Mouse (Mus musculus) erythroblast, embryonic 14.5 days (primary cell): ENCODE data around the gene Il9r. TPM values are rescaled to one million over a fixed set of nuclear protein-coding genes. Genes with fewer than 3 reads are reported as not detected.

Experiments used
- H3K27me3 ChIP-seq: 2 replicates; pipeline ENCODE4 v1.6.1; 2012; ENCODE audit warnings: inconsistent platforms; ENCODE audit not compliant: control insufficient read depth
- H3K36me3 ChIP-seq: 2 replicates; pipeline ENCODE4 v1.6.1; 2012; ENCODE audit warnings: mild to moderate bottlenecking, inconsistent platforms; ENCODE audit not compliant: control insufficient read depth
- H3K4me1 ChIP-seq: 2 replicates; pipeline ENCODE4 v1.6.1; 2012; ENCODE audit warnings: inconsistent platforms; ENCODE audit not compliant: control insufficient read depth
- H3K4me3 ChIP-seq: replicated peaks from 2 replicates; pipeline ENCODE3; 2012; ENCODE audit warnings: moderate library complexity, mild to moderate bottlenecking, inconsistent platforms
- H3K9me3 ChIP-seq: 2 replicates; pipeline ENCODE4 v1.6.1; 2012; ENCODE audit warnings: low read length, inconsistent platforms, mixed read lengths; ENCODE audit not compliant: control insufficient read depth
- GATA1 ChIP-seq: IDR thresholded peaks from 2 replicates; pipeline ENCODE4 v1.6.1; 2012; ENCODE audit warnings: low read length, inconsistent platforms, mixed read lengths
- TAL1 ChIP-seq: IDR thresholded peaks from 3 replicates; pipeline ENCODE4 v1.6.1; 2012; ENCODE audit warnings: low read length, inconsistent platforms, mixed read lengths
- polyA plus RNA-seq: library from polyadenylated mRNA; stranded (reverse); fragments of >175 nt; gene quantifications from 2 replicates; pipeline ENCODE4 v1.2.3, GENCODE M21; 2012

Il9r gene
- polyA plus RNA-seq, 1 experiment, result not detected

DNA sequence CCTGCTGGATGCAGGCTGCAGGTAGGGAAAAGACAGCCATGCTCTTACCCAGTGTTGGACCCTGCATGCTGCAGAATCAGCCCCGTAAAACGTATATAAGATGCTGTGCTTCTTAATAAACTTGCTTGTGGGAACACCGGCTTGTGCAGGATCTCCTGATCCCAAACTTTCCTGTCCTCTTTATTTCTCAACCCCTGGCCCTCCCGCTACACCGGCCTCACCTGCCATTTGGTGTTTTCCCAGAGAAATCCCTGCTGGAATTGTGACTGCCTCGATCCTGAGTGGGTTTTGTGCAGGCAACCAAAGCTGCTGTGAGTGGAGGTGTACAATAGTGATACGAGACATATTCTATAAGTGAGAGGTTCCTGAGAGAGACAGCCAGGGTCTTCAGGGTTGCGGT lies 15.6 kb downstream of the Il9r start:
- TF ChIP-seq TAL1, result no peak
- TF ChIP-seq GATA1, result no peak
- 0 out of 2 replicates have a peak, but pooled peaks cover 2% of the 10 kb centered on the region for H3K4me1 ChIP-seq
- no peaks in the 10 kb centered on the region for H3K36me3 ChIP-seq
- H3K9me3 ChIP-seq, result peaks cover 2% of the 10 kb centered on the region; the same call in 1 of the 2 replicates
- H3K4me3 ChIP-seq, result no peak overlapping the region
- peaks cover 7% of the 10 kb centered on the region for H3K27me3 ChIP-seq

DNA sequence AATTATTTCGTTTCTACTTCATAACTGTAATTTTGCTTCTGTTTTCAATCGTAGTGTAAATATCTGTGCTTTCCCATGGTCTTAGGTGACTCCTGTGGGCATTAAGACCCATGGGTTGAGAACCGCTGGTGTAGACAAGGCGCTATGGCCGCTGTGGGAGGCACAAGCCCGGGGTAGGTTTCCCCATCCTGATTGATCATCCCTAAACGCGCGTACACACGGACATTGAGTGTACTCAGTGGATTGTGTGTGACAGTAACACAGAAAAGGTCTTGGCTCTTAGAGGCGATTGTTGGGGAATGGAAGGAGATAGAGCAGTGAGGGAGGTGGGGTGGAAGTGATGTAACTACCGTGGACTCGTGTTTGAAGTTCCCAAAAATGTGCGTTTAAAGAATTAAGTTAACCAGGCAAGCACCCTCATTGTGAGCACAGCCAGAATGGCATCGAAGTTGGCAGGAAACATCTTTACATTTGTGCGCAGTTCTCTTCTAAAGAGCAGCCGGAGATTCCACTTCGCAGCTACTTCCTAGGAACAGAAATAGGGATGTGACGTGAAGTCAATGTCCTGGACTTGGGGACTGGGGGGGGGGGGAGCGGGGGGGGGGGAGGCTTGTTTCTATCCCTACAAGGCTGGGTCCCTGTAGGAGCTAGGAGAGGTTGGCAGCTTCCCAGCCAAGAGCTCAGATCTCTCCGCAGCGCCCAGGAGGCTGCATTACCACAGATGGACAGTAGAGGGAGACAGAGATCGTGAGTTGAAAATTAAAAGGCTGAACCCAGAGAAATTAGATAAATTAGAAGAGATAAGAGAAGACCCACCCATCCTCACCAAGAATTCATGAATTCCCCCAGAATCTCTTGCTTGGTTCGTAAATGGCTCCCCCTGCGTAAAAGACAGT lies 17.9 kb downstream of the Il9r start:
- H3K36me3 ChIP-seq, result no peaks in the 10 kb centered on the region
- H3K4me3 ChIP-seq, result no peak overlapping the region
- TF ChIP-seq GATA1 (no peak), TAL1 (no peak)
- peaks cover 10% of the 10 kb centered on the region for H3K27me3 ChIP-seq
- peaks cover 9% of the 10 kb centered on the region; the same call in 1 of the 2 replicates for H3K9me3 ChIP-seq
- 0 out of 2 replicates have a peak, but pooled peaks cover 2% of the 10 kb centered on the region for H3K4me1 ChIP-seq

DNA sequence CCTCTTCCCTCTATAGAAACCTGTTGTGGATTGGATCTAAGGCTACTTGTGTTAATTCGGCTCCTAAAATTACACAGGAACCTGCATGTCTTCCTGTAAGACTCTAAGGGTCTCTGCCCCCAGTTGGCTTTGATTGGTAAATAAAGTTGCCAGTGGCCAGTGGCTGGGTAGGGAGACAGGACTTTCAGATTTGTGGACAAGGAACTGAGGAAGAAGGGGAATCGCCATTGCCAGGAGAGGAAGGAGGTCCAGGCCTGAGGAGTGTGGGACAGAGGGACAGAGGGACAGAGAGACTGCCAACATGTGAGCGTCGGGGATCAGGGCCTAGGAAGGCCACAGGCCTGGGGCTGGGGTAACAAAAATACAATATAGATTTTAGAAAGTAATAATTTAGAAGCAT lies 18.8 kb downstream of the Il9r start:
- H3K36me3 ChIP-seq, result no peaks in the 10 kb centered on the region
- no peak overlapping the region for H3K4me3 ChIP-seq
- no peak for TF ChIP-seq TAL1

DNA sequence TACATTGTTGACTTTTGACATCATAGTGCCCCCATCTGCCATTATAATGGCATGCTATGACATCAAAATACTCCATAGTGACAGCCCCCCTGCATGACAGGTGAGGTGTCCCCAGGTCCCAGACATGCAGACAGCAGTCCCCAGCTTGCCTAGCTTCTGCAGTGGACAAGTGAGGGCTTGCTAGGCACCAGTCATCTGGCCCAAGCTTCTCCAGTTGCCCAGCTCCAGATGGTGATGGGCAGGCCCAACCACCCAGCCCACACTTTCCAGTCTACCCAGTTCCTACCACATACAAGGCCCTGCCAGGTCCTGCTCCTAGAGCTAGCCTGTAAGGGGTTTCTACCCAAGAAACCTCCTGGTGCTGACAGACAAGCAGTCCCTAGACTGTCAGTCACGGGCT lies 21.6 kb downstream of the Il9r start:
- Histone ChIP-seq H3K9me3 (peaks cover 8% of the 10 kb centered on the region; the same call in 1 of the 2 replicates), H3K4me3 (no peak overlapping the region), H3K27me3 (peaks cover 7% of the 10 kb centered on the region), H3K36me3 (no peaks in the 10 kb centered on the region), H3K4me1 (0 out of 2 replicates have a peak, but pooled peaks cover 2% of the 10 kb centered on the region)
- TF ChIP-seq GATA1, result no peak
- no peak for TF ChIP-seq TAL1

More for the DNA sequence above, 18.8 kb downstream of the Il9r start:
- H3K4me1 ChIP-seq, result 0 out of 2 replicates have a peak, but pooled peaks cover 2% of the 10 kb centered on the region
- peaks cover 10% of the 10 kb centered on the region for H3K27me3 ChIP-seq
- H3K9me3 ChIP-seq, result peaks cover 8% of the 10 kb centered on the region; the same call in 1 of the 2 replicates

DNA sequence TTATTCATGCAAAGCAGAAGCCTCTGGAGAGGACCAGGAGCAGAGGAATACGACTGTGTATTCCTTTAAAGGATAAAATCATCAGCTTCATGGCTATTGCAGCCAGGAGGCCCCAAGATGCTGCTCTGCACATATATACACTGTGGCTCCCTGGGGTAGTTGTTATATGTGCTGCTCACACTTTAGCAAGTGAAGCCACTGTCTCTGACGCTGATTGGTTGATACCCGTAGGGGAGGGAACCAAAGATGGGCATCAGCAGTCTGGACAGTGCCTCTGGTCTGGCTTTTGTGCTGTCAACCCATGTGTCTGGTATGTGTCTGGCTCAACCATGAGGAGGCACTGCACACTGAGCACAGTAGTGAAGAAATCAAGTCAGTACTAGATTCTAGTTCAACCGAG lies 33.4 kb downstream of the Il9r start:
- Histone ChIP-seq H3K4me3 (no peak overlapping the region), H3K9me3 (no peaks in the 10 kb centered on the region), H3K36me3 (no peaks in the 10 kb centered on the region), H3K27me3 (peaks cover 7% of the 10 kb centered on the region), H3K4me1 (peaks cover 7% of the 10 kb centered on the region)
- TF ChIP-seq GATA1, result no peak
- no peak for TF ChIP-seq TAL1

DNA sequence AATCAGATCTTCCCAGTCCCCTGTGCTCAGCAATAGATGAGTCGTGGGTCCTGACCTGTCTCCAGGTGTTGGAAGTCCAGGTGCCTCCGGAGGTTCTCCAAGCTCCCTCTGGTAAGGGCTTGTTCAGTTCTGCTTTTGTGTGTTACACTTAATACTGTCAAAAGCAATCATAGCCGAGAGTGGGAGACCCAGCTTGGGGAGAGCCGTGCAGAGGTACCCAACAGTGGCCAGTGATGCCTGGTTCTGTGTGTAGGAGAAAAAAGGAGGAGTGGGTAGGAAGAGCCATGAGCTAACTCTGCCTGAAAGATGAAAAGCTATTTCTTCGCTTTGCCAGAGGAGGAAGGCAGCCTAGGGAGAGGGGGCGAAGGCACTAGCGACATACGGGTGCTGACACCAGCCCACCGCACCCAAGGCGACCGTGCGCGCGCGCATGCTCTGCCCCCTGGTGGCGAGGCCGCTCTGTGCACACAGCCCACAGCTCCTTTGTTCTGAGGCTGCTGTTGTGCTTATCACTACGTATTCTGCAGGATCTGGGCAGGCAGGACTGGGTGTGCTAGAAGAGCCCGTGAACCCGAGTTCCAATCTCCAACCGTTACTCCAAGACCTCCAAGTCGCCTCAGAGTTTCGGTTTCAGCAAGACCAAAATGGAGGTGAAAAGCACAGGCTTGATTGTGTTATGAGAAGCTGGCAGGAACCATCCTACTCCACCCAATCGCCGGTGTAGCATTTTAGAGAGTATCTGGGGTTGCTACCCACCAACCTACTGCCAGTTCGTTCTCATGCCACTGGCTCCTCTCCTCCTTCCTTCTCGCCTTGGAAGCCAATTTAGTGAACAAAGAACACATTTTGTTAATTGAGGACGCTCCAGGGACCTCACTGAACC lies 37.9 kb downstream of the Il9r start:
- Histone ChIP-seq H3K4me1 (peaks cover 4% of the 10 kb centered on the region), H3K4me3 (no peak overlapping the region), H3K27me3 (peaks cover 23% of the 10 kb centered on the region), H3K36me3 (no peaks in the 10 kb centered on the region), H3K9me3 (no peaks in the 10 kb centered on the region)
- no peak for TF ChIP-seq TAL1
- TF ChIP-seq GATA1, result no peak

DNA sequence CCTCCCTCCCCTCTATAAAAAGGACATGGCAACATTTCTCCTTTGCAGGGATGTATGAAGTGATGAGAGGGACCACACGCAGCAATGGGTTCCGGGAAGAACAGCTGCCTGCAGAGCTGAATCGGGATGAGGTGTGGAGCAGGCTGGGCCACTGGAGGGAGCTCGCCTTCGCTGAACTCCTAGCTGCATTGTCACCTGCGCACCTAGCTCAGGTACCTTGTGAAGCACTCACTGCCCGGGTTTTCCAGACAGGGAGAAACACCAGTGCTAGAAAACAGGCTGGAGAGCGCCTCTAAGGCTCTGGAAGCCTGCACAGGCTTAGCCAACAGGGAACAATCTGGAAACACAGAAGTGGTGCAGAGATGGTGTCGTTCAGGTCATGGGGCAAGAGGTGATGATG lies 38.6 kb downstream of the Il9r start:
- H3K4me1 ChIP-seq, result peaks cover 4% of the 10 kb centered on the region
- peaks cover 23% of the 10 kb centered on the region for H3K27me3 ChIP-seq
- no peaks in the 10 kb centered on the region for H3K9me3 ChIP-seq
- no peak overlapping the region for H3K4me3 ChIP-seq
- TF ChIP-seq TAL1 (no peak), GATA1 (no peak)
- no peaks in the 10 kb centered on the region for H3K36me3 ChIP-seq

DNA sequence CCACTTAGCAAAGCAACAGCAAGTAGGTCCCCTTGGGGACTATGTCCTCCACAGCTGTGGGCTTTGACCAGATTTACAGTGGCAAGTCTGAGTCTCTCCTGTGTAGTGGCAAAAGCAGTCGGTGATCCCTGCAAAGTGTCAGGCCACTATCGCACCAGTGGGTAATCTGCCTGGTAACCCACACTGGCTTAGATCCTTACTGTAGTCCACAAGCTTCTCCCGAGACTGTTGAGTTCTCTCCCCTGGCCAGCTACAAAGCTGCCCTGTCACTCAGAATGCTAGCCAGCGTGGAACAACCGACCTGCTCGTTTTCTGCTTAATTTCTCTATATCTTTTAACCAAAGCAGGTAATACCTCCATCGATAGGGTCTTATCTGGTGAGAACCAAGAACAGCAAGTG lies 39.7 kb downstream of the Il9r start:
- H3K27me3 ChIP-seq, result peaks cover 23% of the 10 kb centered on the region
- peaks cover 4% of the 10 kb centered on the region for H3K4me1 ChIP-seq
- TF ChIP-seq GATA1, result no peak
- TF ChIP-seq TAL1, result no peak
- no peak overlapping the region for H3K4me3 ChIP-seq
- no peaks in the 10 kb centered on the region for H3K9me3 ChIP-seq
- H3K36me3 ChIP-seq, result no peaks in the 10 kb centered on the region

DNA sequence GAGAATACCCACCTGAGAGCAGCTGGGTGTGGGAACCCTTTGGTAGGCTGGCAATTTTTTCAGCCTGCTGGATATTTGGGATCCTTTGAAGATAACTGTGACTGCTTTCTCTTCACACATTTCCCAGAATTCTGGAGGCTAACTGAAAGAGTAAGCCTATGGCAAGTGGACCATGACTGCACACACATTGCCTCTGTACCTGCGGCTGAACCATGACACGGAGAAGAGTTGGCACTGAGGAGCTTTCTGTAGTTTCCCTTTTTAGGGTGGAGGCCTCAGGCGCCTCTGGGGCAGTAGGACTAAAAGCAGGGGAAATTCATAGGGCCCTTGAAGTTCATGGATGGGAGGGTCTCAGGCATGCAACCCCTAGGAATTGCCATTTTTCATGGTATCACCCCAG lies 40.9 kb downstream of the Il9r start:
- no peak for TF ChIP-seq TAL1
- TF ChIP-seq GATA1, result no peak
- Histone ChIP-seq H3K4me3 (no peak overlapping the region), H3K27me3 (peaks cover 23% of the 10 kb centered on the region), H3K9me3 (no peaks in the 10 kb centered on the region), H3K36me3 (no peaks in the 10 kb centered on the region), H3K4me1 (peaks cover 4% of the 10 kb centered on the region)
